Mouse (Mus musculus) hematopoietic stem cell, adult 5-6 weeks (primary cell): ENCODE data around the gene Snrpd2. TPM values are rescaled to one million over a fixed set of nuclear protein-coding genes. Genes with fewer than 3 reads are reported as not detected.

Experiments used
- ATAC-seq, 2 experiments: fragments of 125-278 bp in 1 of 2; replicated peaks in 1 of 2; 2 replicates each; pipeline ENCODE4 v1.8.0; 2016 to 2017; ENCODE audit warnings: inconsistent platforms in 2 of 2, mild to moderate bottlenecking in 2 of 2, moderate number of reproducible peaks in 2 of 2, low read depth in 1 of 2, moderate TSS enrichment in 1 of 2; ENCODE audit not compliant: low FRiP score in 2 of 2, poor library complexity in 2 of 2, severe bottlenecking in 2 of 2, insufficient read depth in 1 of 2, low TSS enrichment in 1 of 2
- total RNA-seq: library from RNA; stranded (forward); fragments of 172-1452, 232-1000 nt; gene quantifications from 2 replicates; pipeline ENCODE4 v1.2.3, GENCODE M21; 2017

Gene Snrpd2
- 55.1 and 97.6 TPM in 2 replicates for total RNA-seq

DNA sequence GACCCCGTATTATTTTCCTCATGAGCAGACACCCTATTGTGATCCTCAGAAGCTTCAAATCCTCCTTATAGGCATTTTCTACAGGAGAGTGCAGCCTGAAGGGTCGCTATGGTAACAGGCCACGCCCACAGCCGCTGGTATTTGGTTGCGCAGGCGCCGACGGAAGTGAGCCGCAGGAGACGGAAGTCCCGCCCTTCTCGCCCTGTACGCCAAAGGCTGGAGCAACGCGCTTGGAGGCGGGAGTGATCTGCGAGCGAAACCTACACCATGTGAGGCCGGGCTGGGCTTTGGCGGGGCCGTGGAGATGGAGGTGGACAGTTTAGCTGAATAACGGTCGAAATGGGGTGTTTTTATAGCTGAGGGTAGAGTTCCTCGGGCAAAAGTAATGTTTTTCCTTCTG lies at the start of gene Snrpd2:
Snrpd2 (plus strand) TSS at position 97 of the 400 bp plus-strand sequence.
- peak; percentile 72 to 84 for ATAC-seq

DNA sequence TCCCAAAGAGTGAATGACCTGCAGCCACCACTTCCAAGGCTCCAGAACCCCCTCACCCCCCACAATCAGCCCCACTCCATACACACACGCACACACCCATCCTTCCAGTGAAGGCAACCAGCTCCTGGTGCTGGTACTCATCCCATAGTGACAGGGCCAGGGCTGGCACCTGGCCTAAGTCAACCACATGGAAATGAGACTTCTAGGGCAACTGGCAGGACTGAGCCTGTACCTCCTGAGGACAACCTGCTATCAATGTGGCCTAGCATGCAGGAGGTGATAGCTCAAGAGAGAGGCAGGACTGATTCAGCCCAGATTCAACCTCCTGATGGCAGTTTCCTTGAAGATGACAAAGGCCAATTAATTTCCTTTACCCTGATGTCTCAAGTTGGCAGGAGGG lies 49.2 kb upstream of the Snrpd2 start:
- no peak for ATAC-seq

DNA sequence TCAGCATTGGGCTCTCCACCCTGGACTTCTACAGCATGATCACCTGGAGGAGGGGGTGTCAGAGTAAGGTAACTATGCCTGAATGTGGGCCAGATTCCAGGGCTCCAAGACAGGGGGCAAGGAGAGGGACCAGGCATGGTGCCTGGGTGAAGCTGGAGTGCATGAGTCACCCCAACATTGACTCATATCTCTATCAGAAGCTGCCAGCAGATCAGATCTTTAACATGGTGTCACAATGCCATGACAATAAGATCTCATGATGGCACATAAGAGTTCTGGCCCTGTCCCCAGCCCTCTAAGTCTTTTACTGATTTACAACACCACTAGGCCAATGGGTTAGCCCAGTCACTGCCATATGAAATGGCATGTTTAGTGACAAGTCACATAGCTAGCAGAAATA lies 45.8 kb upstream of the Snrpd2 start:
- ATAC-seq, result no peak

DNA sequence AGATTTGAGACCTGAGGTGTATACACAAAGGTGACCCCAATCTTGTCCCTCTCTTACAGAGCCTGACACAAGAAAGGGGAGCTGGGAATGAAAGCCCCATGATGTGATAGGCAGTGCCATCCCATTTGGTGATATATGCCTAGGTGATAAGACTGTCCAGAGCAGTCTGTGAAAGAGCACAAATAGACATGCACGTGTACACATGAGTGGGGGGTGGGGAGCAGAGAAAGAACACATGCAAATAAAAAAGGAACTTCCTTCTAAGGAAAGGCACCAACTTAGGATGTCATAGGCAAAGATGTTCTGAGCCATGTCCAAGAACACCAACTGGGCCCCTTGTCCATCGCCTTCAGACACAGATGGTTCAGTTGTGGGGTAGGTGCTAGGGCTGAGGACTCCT lies 45.0 kb upstream of the Snrpd2 start:
- ATAC-seq, result no peak

DNA sequence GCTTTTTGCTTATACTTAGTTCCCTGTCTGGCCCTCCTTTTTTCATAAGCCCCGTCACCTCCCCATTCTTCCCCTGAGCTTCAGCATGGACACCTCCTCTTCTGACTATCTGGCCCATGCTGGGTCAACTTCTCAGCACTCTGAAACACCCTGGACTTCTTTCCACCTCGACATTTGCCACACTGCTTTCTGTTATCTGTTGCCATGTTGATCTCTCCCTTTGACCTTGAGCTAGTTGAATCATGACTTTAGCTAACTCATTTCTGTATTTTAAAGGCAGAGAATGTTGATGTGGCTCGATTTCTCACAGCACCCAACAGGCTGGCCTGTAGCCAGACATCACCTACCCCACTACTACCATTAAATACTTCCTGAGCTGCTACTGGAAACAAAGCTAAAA lies 42.1 kb upstream of the Snrpd2 start:
- no peak for ATAC-seq

DNA sequence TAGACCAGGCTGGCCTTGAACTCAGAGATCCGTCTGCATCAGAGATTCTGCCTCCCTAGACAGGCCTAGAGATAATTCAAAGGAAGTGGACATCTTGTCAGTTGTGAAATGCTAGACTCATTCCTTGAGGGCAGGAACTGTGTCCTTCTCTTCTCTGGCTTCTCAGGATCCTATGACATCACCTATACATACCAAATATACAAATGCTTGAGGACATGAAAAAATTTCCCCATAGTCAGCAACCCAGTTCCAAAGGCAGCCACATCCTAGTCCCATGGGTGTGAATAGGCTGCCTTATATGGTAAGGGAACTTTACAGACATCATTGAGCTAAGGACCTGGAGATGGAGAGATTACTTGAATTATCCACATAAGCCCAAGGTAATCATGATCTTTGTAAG lies 40.0 kb upstream of the Snrpd2 start:
- ATAC-seq, result no peak

DNA sequence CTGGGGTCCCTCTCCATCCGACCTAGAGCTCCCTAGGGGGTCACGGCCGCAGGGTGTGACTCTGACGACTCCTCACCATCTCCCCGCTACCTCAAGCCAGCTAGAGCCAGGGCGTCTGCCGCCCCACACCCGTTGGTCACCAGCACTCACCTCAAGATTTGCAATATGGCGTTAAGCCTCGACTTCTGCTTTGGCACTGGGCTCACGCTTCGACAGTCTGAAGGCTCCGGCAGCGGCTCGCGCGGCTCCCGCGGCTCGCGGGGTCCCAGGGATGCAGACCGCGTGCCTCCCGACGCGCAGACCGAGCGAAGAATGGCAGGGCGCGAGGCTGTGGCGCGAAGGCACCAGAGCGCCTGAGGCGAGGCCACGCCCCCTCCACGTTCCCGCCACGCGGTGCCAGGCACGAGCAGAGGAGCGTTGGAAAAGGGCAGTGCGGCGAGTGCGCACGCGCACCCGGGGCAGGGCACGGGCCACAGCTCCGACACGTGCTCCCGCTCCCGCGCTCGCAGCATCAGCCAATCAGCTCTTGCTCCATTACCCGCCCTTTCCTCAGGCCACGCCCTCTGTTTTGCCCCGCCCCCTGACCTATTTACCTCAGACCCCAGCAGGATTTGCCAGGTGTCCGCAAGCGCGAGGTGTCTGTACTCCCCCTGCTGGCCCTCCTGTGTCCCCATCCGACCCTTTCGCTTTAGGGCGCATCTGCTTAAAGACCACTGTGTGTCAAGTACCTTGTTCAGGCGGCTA lies 31.3 kb upstream of the Snrpd2 start, which contains the start of gene Gm4969:
Gm4969 (minus strand) TSS at position 341 of the 744 bp plus-strand sequence.
- no peak for ATAC-seq

DNA sequence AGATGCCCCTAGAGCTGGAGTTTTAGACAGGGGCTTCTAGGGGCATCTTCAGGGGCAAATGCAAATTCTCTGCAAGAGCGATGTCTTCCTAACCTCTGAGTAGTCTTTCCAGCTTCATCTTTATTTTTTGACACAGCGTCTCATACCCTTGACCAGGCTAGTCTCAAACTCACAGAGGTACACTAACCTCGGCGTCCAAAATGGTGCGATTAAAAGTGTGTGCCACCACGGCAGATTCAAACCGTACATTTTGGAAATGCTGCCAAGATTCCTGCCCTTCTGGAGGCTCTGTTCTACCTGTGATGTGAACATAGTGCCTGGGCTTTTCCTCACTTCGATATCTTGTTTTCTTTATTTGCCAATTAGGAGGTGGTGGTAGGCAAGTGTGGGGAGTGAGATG lies 30.4 kb upstream of the Snrpd2 start:
- ATAC-seq, result no peak

DNA sequence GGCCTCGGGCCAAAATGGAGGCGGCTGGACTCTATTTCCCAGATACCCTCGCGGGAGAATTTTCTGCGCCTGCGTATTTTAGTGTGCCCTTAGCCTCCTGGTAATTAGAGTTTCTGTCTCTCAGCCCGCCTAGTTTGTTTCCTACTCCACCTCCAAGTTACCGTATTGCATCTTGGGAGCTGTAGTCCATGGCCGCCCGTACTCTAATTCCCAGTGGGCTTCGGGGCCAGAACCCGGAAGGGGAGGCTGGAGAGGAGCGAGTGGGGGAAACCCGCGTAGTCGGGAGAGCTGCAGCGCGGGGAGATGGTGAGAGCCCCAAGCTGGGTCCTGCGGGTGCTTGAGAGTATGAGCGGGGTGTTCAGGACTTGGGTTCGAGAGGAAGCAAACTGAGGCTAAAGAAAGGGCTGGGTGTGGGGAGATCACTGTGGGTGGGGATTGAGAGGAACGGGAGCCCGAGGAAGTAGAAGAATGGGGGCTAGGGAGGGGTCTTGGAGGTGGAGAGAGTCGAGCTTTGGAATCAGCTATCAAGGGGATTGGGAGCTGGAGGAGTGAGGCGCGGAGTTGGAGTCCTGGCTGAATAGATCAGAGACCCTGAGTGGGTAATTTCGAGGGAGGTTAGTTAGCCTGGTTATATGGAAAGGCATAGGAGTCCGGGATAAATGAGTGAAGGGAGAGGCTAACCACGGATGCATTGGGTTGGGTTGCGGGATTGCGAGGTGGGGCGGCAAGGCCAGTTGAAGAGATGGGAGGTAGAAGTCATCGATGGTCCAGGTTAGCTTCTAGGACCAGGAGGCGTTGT lies 29.7 kb upstream of the Snrpd2 start, which contains the start of gene Fbxo46:
Fbxo46 (plus strand) TSS at position 229 of the 799 bp plus-strand sequence.
- peak; percentile 100 for ATAC-seq

DNA sequence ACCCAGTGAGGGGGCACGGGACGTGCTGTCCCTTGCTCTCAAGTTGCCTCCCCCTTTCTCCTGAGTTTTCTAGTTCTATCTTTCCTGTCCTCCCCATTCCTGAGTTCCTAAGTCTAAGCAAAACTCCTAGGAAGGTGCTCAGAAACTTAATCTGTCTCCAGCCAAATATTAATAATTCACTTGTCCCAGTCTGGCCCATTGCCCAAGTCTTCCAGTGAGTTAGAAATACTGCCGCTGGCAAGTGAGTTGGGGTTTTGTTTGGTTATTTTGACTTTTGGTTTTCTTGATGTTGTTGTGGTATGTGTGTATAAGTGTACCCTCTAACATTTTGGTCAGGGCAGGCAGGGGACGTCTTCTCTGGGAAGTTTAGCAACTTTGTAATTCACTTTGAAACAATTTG lies 27.8 kb upstream of the Snrpd2 start:
- ATAC-seq, result no peak

DNA sequence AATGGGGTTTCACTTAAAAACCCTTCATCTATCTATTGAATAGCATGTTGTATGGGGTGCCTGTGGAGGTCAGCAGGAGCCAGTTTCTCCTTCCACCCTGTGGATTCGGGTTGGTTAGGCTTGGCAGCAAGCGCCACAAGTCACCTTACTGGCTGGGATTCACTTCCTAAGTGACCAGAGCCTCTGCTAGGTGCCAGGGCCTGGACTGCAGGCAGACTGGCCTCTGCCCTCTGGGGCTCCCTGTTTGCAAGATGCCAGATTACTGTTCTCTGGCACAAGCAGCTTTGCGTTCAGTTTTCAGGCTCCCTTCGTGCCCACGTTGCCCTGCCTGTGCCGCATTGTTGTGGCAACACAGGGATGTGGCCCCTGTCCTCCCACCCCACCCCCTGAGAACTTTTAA lies 24.8 kb upstream of the Snrpd2 start:
- no peak for ATAC-seq

DNA sequence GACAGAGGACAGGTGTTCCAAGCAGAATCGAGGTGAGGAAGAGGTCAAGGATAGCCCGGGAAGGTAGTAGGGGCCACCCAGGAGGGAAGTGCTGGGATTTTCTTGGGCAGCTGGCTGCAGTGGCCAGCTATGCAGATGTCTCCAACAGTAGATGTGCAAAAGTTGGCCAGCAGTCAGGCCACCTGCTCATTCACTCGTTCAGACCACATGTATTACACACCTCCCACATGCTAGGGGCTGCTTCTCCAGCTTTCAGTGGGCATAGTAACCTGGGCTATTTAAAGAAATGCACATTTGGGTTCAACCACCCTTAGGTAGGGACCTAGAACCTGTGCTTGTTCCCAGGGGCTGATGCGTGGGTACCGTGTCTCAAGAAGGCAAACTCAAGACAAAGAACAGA lies 21.8 kb upstream of the Snrpd2 start:
- ATAC-seq, result no peak

DNA sequence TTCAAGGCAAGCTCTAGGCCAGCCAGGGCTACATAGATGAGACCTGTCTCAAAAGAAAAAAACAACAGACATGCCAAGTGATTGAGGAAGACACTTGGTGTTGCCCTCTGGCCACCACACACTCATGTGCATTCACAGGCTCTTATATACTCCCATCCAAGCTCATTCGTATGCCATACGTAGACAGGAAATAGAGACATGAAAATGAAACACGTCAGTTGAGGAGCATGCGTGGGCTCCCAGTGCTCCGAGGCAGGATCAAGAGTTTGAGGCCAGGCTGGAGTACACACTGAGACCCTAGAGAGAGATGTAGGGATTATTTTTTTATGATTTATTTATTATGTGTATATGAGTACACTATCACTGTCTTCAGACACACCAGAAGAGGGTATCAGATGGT lies 20.1 kb upstream of the Snrpd2 start:
- no peak for ATAC-seq

DNA sequence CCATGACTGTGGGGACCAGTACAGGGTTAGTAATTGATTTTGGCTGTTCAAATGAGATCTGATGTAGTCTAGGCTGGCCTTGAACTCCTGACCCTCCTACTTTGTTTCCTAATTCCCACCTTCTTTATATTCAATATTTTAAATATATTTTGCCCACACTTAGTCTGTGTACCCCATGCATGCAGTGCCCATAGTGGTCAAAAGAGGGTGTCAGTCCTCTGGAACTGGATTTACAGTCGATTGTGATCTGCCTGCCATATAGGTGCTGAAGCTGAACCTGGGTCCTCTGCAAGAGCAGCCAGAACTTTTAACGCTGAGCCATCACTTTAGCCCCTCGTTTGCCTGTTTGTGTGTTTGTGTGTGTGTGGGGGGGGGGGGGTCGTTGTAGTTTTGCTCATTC lies 18.9 kb upstream of the Snrpd2 start:
- no peak for ATAC-seq

DNA sequence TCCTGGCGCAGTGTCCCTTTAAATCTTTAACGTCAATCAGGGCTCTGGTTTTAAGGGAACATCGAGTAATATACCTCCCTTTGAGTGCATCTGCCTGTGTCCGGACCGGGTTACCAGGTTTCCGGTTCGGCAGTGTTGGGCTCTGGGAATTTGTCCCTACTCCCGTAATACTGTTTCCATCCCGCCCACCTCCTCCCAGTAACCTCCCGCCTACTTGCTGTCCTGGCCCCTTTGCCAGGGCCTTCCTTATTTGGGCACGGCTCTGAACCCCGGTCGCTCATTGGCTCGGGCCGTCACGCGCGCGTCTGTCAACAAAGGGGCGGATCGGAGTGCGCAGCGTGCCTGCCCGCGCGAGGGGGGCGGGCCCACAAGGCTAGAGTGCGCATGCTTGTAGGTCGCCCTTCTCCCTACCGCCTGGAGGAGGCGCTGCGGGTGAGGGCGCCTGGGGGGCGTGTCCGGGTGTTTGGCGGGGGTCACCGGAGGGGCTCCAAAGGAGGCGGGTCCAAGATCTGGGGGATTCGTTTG lies 18.1 kb upstream of the Snrpd2 start:
- peak; percentile 98 for ATAC-seq

DNA sequence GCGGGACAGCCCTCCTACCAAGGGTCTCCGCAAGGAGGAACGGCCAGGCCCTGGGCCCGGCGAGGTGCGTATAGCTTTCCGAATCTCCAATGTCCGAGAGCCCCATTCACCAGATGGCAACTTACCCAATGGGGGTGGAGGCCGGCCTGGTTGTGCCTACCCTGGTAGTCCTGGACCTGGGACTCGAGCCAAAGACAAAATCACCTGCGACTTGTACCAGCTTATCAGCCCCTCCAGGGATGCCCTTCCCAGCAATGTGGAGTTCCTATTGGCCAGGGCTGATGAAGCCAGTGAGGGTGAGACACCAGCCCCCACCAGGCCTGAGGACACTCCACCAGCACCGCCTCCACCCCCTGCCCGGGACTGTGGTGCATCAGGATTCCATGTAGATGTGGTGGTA lies 13.4 kb upstream of the Snrpd2 start:
- no peak for ATAC-seq

DNA sequence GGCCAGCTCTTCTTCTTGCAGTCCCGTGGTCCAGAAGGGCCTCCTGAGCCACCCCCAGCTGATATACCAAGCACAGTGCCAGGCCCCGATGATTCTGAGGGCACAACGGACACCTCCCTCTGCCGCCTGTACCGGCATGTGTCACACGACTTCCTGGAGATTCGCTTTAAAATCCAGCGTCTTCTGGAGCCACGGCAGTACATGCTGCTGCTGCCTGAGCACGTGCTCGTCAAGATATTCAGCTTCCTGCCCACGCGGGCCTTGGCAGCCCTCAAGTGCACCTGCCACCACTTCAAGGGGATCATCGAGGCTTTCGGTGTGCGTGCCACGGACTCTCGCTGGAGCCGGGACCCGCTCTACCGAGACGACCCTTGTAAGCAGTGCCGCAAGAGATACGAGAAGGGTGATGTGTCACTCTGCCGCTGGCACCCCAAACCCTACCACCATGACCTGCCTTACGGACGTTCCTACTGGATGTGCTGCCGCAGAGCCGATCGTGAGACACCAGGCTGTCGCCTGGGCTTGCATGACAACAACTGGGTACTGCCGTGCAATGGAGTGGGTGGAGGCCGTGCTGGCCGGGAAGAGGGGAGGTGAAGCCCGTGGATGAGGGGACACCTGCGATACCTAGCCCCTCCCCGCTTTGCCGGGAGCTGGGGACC lies 12.7 kb upstream of the Snrpd2 start:
- ATAC-seq, result no peak

DNA sequence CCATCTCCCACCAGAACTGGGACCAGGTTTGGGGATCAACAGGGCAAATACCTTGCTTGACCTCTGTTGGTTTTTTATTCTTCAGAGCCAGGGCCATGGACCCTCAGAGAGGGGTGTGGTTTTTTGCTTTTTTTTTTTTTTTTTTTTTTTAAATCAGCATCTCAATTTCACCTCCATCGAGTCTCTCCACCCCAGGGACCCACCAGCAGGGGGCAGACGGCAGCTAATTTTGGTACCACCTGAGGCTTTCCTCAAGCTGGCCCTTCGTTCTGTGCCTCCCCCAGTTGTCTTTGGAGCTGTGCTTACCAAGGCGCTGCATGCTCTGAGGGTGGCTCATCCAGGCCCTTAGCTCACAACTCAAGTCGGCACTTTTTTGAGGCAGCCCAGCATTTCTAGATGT lies 12.1 kb upstream of the Snrpd2 start:
- no peak for ATAC-seq
